Mouse (Mus musculus): Measurements from ENCODE around the gene Ppp2r5c.

The Ppp2r5c gene

DNA sequence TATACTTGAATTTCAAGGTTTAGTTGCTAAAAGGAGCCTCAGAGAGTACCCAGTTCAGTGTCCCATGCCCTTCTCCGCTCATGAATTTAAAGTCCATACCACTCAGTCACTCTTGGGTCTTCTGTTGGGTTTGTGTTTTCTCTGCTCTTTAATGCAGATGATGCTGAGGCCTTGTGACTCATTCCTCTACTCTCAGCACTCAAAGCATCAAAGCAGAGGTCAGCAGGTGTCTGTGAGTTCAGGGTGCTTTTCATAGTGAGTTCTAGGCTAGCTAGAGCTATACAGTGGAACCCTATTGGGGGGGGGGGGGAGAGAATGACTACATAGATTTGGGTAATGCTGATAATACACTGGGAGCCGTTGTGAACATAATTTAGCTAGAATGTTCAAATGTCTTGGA is 163.8 kb downstream of the Ppp2r5c start:
- no peak for DNase-seq (ENCODE audit: low spot score)

DNA sequence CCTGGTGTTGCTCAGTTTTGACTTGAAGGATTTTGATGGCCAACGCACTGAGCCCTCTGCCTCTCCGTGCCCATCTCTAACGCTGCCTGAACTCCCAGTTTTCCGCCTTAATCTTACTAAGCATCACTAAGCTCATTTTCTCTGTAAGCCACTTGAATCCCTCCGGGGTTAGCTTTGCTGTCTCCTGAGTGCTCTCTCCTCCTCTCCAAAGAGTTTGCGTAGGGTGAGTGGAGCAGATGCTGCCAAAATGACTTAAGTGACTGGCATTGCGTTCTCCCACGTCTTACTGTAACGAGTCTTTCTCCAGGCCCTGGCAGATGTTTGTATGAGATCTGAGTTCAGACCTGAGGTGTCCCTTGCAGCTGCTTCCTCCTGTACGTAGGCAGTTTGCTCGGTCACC is 183.1 kb downstream of the Ppp2r5c start:
- DNase-seq (ENCODE audit: low spot score), result no peak

Data from ovary, postnatal 36 days (tissue).